Mouse (Mus musculus) stomach, embryonic 15.5 days (tissue): ENCODE data around the gene Fnbp1l. TPM values are rescaled to one million over a fixed set of nuclear protein-coding genes. Genes with fewer than 3 reads are reported as not detected.

ENCODE experiments used
- ATAC-seq: fragments of 200-750 bp; cut with Nextera tagmentation; 2 replicates; pipeline ENCODE4 v1.8.0; 2017; ENCODE audit warnings: low read depth, moderate number of reproducible peaks, moderate TSS enrichment; ENCODE audit not compliant: insufficient read depth, low FRiP score
- H3K27ac ChIP-seq: fragments of 300-500 bp; sonication (generic); 2 replicates; pipeline ENCODE4 v1.5.1; 2015; ENCODE audit warnings: mild to moderate bottlenecking, inconsistent platforms
- H3K27me3 ChIP-seq: fragments of 300-500 bp; sonication (generic); replicated peaks from 2 replicates; pipeline ENCODE4 v1.6.1; 2015; ENCODE audit warnings: inconsistent platforms
- H3K36me3 ChIP-seq: fragments of 300-500 bp; sonication (generic); 2 replicates; pipeline ENCODE4 v1.6.1; 2015; ENCODE audit warnings: inconsistent platforms
- H3K4me1 ChIP-seq: fragments of 300-500 bp; sonication (generic); 2 replicates; pipeline ENCODE4 v1.6.1; 2015; ENCODE audit warnings: inconsistent platforms
- H3K4me2 ChIP-seq: fragments of 300-500 bp; sonication (generic); 2 replicates; pipeline ENCODE4 v1.6.1; 2015; ENCODE audit warnings: mild to moderate bottlenecking, inconsistent platforms
- H3K4me3 ChIP-seq: fragments of 300-500 bp; sonication (generic); replicated peaks from 2 replicates; pipeline ENCODE4 v1.5.1; 2015; ENCODE audit warnings: inconsistent platforms
- H3K9ac ChIP-seq: fragments of 300-500 bp; sonication (generic); 2 replicates; pipeline ENCODE4 v1.6.1; 2015; ENCODE audit warnings: inconsistent platforms
- H3K9me3 ChIP-seq: fragments of 300-500 bp; sonication (generic); 2 replicates; pipeline ENCODE4 v1.6.1; 2016; ENCODE audit warnings: inconsistent platforms
- WGBS: fragments of 180-500 bp; shearing (Covaris S2); methylation state at CpG from one replicate; pipeline ENCODE4 v1.1.7; 2015; 5-methylcytosine and 5-hydroxymethylcytosine counted together
- polyA plus RNA-seq: library from polyadenylated mRNA; unstranded; fragments of >200 nt; fragmentation: Nextera tagmentation; extraction: Ambion mirVana; gene quantifications from 2 replicates; pipeline ENCODE4 v1.2.1, GENCODE M21; 2015

Fnbp1l gene
- polyA plus RNA-seq, 1 experiment from 2014 or later: 48.6 TPM

- 43% methylated on average over 9 of the region's 9 CpGs for WGBS
- Histone ChIP-seq H3K36me3 (no peaks in the 10 kb centered on the region), H3K9me3 (no peaks in the 10 kb centered on the region), H3K4me1 (peaks cover 10% of the 10 kb centered on the region), H3K27ac (no peak overlapping the region), H3K4me3 (no peak overlapping the region), H3K4me2 (no peak overlapping the region), H3K27me3 (no peaks in the 10 kb centered on the region), H3K9ac (no peak overlapping the region)
- no peak for ATAC-seq
Measured at GRCm38 (mm10) chr3:122518231-122518736, 101.2 kb downstream of the Fnbp1l start.

- peaks cover 10% of the 10 kb centered on the region for H3K4me1 ChIP-seq
- WGBS: 66% methylated on average over 4 of the region's 4 CpGs
- H3K4me2 ChIP-seq: no peak overlapping the region
- no peak for ATAC-seq
- H3K27me3 ChIP-seq: no peaks in the 10 kb centered on the region
- H3K9me3 ChIP-seq: no peaks in the 10 kb centered on the region
- no peak overlapping the region for H3K9ac ChIP-seq
- H3K27ac ChIP-seq: no peak overlapping the region
- H3K4me3 ChIP-seq: no peak overlapping the region
- no peaks in the 10 kb centered on the region for H3K36me3 ChIP-seq
Measured at GRCm38 (mm10) chr3:122517726-122518125, 101.8 kb downstream of the Fnbp1l start.

GRCm38 (mm10) chr3:122516327-122516695 lies 103.2 kb downstream of the Fnbp1l start:
- Histone ChIP-seq H3K4me3 (no peak overlapping the region), H3K4me2 (no peak overlapping the region), H3K27me3 (no peaks in the 10 kb centered on the region), H3K36me3 (no peaks in the 10 kb centered on the region), H3K9me3 (no peaks in the 10 kb centered on the region), H3K9ac (no peak overlapping the region), H3K4me1 (peaks cover 11% of the 10 kb centered on the region), H3K27ac (no peak overlapping the region)
- WGBS: 81% methylated on average over 3 of the region's 3 CpGs
- no peak for ATAC-seq

- Histone ChIP-seq H3K4me3 (no peak overlapping the region), H3K9ac (no peak overlapping the region), H3K27me3 (no peaks in the 10 kb centered on the region), H3K4me1 (peaks cover 16% of the 10 kb centered on the region), H3K27ac (no peak overlapping the region), H3K36me3 (no peaks in the 10 kb centered on the region), H3K4me2 (no peak overlapping the region), H3K9me3 (no peaks in the 10 kb centered on the region)
- no peak for ATAC-seq
- WGBS: 66% methylated on average over 6 of the region's 6 CpGs
Measured at GRCm38 (mm10) chr3:122515568-122516326, 103.8 kb downstream of the Fnbp1l start.

- Histone ChIP-seq H3K9ac (no peak overlapping the region), H3K4me2 (peak overlapping the region; percentile 20; the same call in 1 of the 2 replicates), H3K4me3 (no peak overlapping the region), H3K36me3 (no peaks in the 10 kb centered on the region), H3K27ac (peak overlapping the region; percentile 80), H3K4me1 (peaks cover 27% of the 10 kb centered on the region), H3K27me3 (no peaks in the 10 kb centered on the region), H3K9me3 (no peaks in the 10 kb centered on the region)
- ATAC-seq: peak; percentile 74
- 81% methylated on average over 16 of the region's 16 CpGs for WGBS
Measured at GRCm38 (mm10) chr3:122512725-122513375, 106.7 kb downstream of the Fnbp1l start.

GRCm38 (mm10) chr3:122511721-122512619 lies 107.5 kb downstream of the Fnbp1l start:
- H3K4me1 ChIP-seq: peaks cover 27% of the 10 kb centered on the region
- ATAC-seq: peak; percentile 17; the same call in 1 of the 2 replicates
- H3K9me3 ChIP-seq: no peaks in the 10 kb centered on the region
- H3K36me3 ChIP-seq: no peaks in the 10 kb centered on the region
- H3K4me3 ChIP-seq: no peak overlapping the region
- WGBS: 75% methylated on average over 14 of the region's 14 CpGs
- no peak overlapping the region for H3K9ac ChIP-seq
- peak overlapping the region; percentile 80 for H3K27ac ChIP-seq
- no peaks in the 10 kb centered on the region for H3K27me3 ChIP-seq
- peak overlapping the region; percentile 20; the same call in 1 of the 2 replicates for H3K4me2 ChIP-seq

- peaks cover 35% of the 10 kb centered on the region for H3K4me1 ChIP-seq
- no peak for ATAC-seq
- H3K9me3 ChIP-seq: no peaks in the 10 kb centered on the region
- H3K27ac ChIP-seq: peak overlapping the region; percentile 80
- H3K4me3 ChIP-seq: no peak overlapping the region
- no peaks in the 10 kb centered on the region for H3K36me3 ChIP-seq
- H3K9ac ChIP-seq: no peak overlapping the region; the same call in 1 of the 2 replicates
- H3K4me2 ChIP-seq: 0 out of 2 replicates have a peak overlapping the region, but pooled peaks have one; percentile 9
- H3K27me3 ChIP-seq: no peaks in the 10 kb centered on the region
- 61% methylated on average over 10 of the region's 10 CpGs for WGBS
Measured at GRCm38 (mm10) chr3:122510932-122511331, 108.6 kb downstream of the Fnbp1l start.

GRCm38 (mm10) chr3:122510240-122510750 lies 109.2 kb downstream of the Fnbp1l start:
- peaks cover 31% of the 10 kb centered on the region for H3K4me1 ChIP-seq
- no peak overlapping the region for H3K4me3 ChIP-seq
- 68% methylated on average over 14 of the region's 14 CpGs for WGBS
- ATAC-seq: no peak
- H3K36me3 ChIP-seq: no peaks in the 10 kb centered on the region
- H3K9ac ChIP-seq: no peak overlapping the region
- no peak overlapping the region; the same call in 1 of the 2 replicates for H3K4me2 ChIP-seq
- H3K9me3 ChIP-seq: no peaks in the 10 kb centered on the region
- H3K27me3 ChIP-seq: no peaks in the 10 kb centered on the region
- peak overlapping the region; percentile 55; the same call in 1 of the 2 replicates for H3K27ac ChIP-seq

GRCm38 (mm10) chr3:122509534-122510239 lies 109.8 kb downstream of the Fnbp1l start:
- H3K27ac ChIP-seq: peak overlapping the region; percentile 55
- no peaks in the 10 kb centered on the region for H3K36me3 ChIP-seq
- no peak overlapping the region for H3K4me2 ChIP-seq
- no peaks in the 10 kb centered on the region for H3K27me3 ChIP-seq
- no peak overlapping the region for H3K9ac ChIP-seq
- no peak overlapping the region for H3K4me3 ChIP-seq
- 49% methylated on average over 11 of the region's 11 CpGs for WGBS
- no peaks in the 10 kb centered on the region for H3K9me3 ChIP-seq
- peaks cover 27% of the 10 kb centered on the region for H3K4me1 ChIP-seq
- ATAC-seq: peak; percentile 44; the same call in 1 of the 2 replicates

GRCm38 (mm10) chr3:122509084-122509483 lies 110.4 kb downstream of the Fnbp1l start:
- ATAC-seq: 0 out of 2 replicates have a peak, but pooled peaks have one; percentile 10
- WGBS: 35% methylated on average over 5 of the region's 5 CpGs

GRCm38 (mm10) chr3:122507826-122508225 lies 111.7 kb downstream of the Fnbp1l start:
- ATAC-seq: no peak
- no peak overlapping the region for H3K4me3 ChIP-seq
- 94% methylated on average over 14 of the region's 14 CpGs for WGBS

More at GRCm38 (mm10) chr3:122509084-122509483, 110.4 kb downstream of the Fnbp1l start:
- Histone ChIP-seq H3K9me3 (no peaks in the 10 kb centered on the region), H3K4me2 (no peak overlapping the region), H3K4me1 (peaks cover 27% of the 10 kb centered on the region), H3K4me3 (no peak overlapping the region), H3K36me3 (no peaks in the 10 kb centered on the region), H3K27ac (peak overlapping the region; percentile 55), H3K9ac (no peak overlapping the region), H3K27me3 (no peaks in the 10 kb centered on the region)

More at GRCm38 (mm10) chr3:122507826-122508225, 111.7 kb downstream of the Fnbp1l start:
- H3K9me3 ChIP-seq: no peaks in the 10 kb centered on the region
- H3K27ac ChIP-seq: no peak overlapping the region
- no peaks in the 10 kb centered on the region for H3K27me3 ChIP-seq
- H3K9ac ChIP-seq: no peak overlapping the region
- no peaks in the 10 kb centered on the region for H3K36me3 ChIP-seq
- H3K4me2 ChIP-seq: no peak overlapping the region
- peaks cover 27% of the 10 kb centered on the region for H3K4me1 ChIP-seq
